Comparison of ENCODE assay signal across 9 mouse cellular contexts in the genomic region with DNA sequence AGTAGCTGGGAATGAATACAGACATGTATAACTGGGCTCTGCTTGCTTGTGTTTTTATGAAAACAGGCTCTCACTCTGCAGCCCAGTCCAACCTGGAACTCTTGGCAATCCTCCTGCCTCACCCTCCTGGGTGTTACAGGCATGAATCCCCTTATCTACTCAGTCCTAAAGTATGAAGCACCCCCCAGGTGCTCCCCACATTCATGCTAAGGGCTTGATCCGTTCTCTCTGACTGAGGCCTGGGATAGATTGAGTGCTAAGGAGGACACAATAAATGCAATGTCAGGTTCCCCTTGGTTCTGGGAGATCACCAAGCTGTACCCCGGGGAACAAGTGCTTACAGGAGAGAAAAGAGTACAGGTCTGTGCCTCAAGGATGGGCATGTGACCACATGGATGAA. TPM values are rescaled to one million over a fixed set of nuclear protein-coding genes. Genes with fewer than 3 reads are reported as not detected.
A peak's percentile ranks its signal among the peaks of the same experiment; 100 is the strongest.
DNase-seq lines count a peak whose midpoint lies in the region; ATAC-seq and TF ChIP-seq lines count a peak whose summit lies in the region.
"Had no signal": no experiment of that assay in that cellular context is flagged by ENCODE, and none has a peak within 500 bp of the region (broad histone marks: within the 10 kb centered on the region; RNA-seq: fewer than 3 reads in every experiment).

No protein-coding gene starts in this region.

- DNase-seq in heart, adult 11 months: no peak
- DNase-seq in liver, postnatal 0 days: no peak
- no peak for DNase-seq in right cerebral cortex, postnatal 36 days (ENCODE audit: low spot score in 2 of 2)
- DNase-seq: thymus, adult 2 months had no signal

- peaks cover 12 to 26% of the 10 kb centered on the region in 2 experiments for H3K4me1 ChIP-seq in heart, embryonic 14.5 days (ENCODE audit: control insufficient read depth in 2 of 2, insufficient read depth in 2 of 2, low read length in 2 of 2)
- peaks cover 52% of the 10 kb centered on the region for H3K4me1 ChIP-seq in liver, embryonic 15.5 days (replicated peaks)
- H3K4me1 ChIP-seq in liver, postnatal 0 days (ENCODE audit: insufficient read depth): peaks cover 22% of the 10 kb centered on the region
- H3K4me1 ChIP-seq in embryonic facial prominence, embryonic 12.5 days: peaks cover 24% of the 10 kb centered on the region
- peaks cover 40% of the 10 kb centered on the region for H3K4me1 ChIP-seq in midbrain, embryonic 15.5 days

- peak overlapping the region in 1 of 2 experiments; percentile 88; a peak in 1 of 4 replicates for H3K27ac ChIP-seq in heart, embryonic 14.5 days (replicated peaks in 1 of 2; ENCODE audit: control insufficient read depth in 1 of 2, insufficient read depth in 1 of 2, low read depth in 2 of 2, low read length in 2 of 2)
- H3K27ac ChIP-seq in liver, embryonic 15.5 days (replicated peaks): peak overlapping the region; percentile 99
- H3K27ac ChIP-seq in liver, postnatal 0 days (ENCODE audit: low read depth): no peak overlapping the region; the same call in 1 of the 2 replicates
- no peak overlapping the region; the same call in 1 of the 2 replicates for H3K27ac ChIP-seq in embryonic facial prominence, embryonic 12.5 days
- H3K27ac ChIP-seq in midbrain, embryonic 15.5 days: 0 out of 2 replicates have a peak overlapping the region, but pooled peaks have one; percentile 42

- no peak overlapping the region for H3K4me3 ChIP-seq in heart, embryonic 14.5 days (ENCODE audit: control insufficient read depth in 1 of 2, insufficient read depth in 1 of 2, low read depth in 1 of 2, low read length in 2 of 2)
- H3K4me3 ChIP-seq in liver, embryonic 15.5 days (replicated peaks): no peak overlapping the region
- no peak overlapping the region for H3K4me3 ChIP-seq in liver, postnatal 0 days (ENCODE audit: low read depth, low read length)
- no peak overlapping the region for H3K4me3 ChIP-seq in embryonic facial prominence, embryonic 12.5 days
- no peak overlapping the region for H3K4me3 ChIP-seq in midbrain, embryonic 15.5 days

- H3K9ac ChIP-seq in heart, embryonic 14.5 days (ENCODE audit: low read length): peak overlapping the region; percentile 61; the same call in 1 of the 2 replicates
- H3K9ac ChIP-seq in liver, embryonic 15.5 days: 0 out of 2 replicates have a peak overlapping the region, but pooled peaks have one; percentile 61
- H3K9ac ChIP-seq in liver, postnatal 0 days (replicated peaks): no peak overlapping the region
- no peak overlapping the region for H3K9ac ChIP-seq in embryonic facial prominence, embryonic 12.5 days
- H3K9ac ChIP-seq in midbrain, embryonic 15.5 days: no peak overlapping the region

- ATAC-seq in heart, embryonic 14.5 days (ENCODE audit: insufficient number of reproducible peaks, insufficient read depth, low FRiP score, low read depth): no peak
- ATAC-seq in liver, embryonic 15.5 days (ENCODE audit: insufficient read depth): no peak
- no peak for ATAC-seq in liver, postnatal 0 days
- no peak for ATAC-seq in embryonic facial prominence, embryonic 12.5 days (ENCODE audit: insufficient number of reproducible peaks, insufficient read depth, low FRiP score, low TSS enrichment)
- ATAC-seq in midbrain, embryonic 15.5 days (replicated peaks): no peak

- TF ChIP-seq EP300 in liver, postnatal 0 days (IDR thresholded peaks at IDR 0.05; ENCODE audit: low read depth): no peak

- H3K27me3 ChIP-seq in heart, embryonic 14.5 days (ENCODE audit: control insufficient read depth, insufficient read depth, low read length): no peaks in the 10 kb centered on the region
- peaks cover 50% of the 10 kb centered on the region for H3K27me3 ChIP-seq in liver, embryonic 15.5 days
- H3K27me3 ChIP-seq in liver, postnatal 0 days (ENCODE audit: insufficient read depth, low read length): peaks cover 14% of the 10 kb centered on the region
- no peaks in the 10 kb centered on the region for H3K27me3 ChIP-seq in embryonic facial prominence, embryonic 12.5 days
- H3K27me3 ChIP-seq in midbrain, embryonic 15.5 days (replicated peaks): no peaks in the 10 kb centered on the region

- WGBS in heart, embryonic 14.5 days: 62% methylated on average over 2 of the region's 2 CpGs
- 64% methylated on average over 2 of the region's 2 CpGs for WGBS in liver, embryonic 15.5 days (ENCODE audit: insufficient replicate concordance)
- WGBS in liver, postnatal 0 days (ENCODE audit: insufficient replicate concordance): 65% methylated on average over 2 of the region's 2 CpGs
- 65% methylated on average over 2 of the region's 2 CpGs for WGBS in embryonic facial prominence, embryonic 12.5 days
- WGBS in midbrain, embryonic 15.5 days: 53% methylated on average over 2 of the region's 2 CpGs

- no peak overlapping the region for H3K4me2 ChIP-seq in heart, embryonic 14.5 days (ENCODE audit: low read length)
- H3K4me2 ChIP-seq in liver, embryonic 15.5 days: peak overlapping the region; percentile 96; the same call in 1 of the 2 replicates
- no peak overlapping the region for H3K4me2 ChIP-seq in liver, postnatal 0 days (ENCODE audit: low read depth, low read length)
- peak overlapping the region; percentile 68; the same call in 1 of the 2 replicates for H3K4me2 ChIP-seq in embryonic facial prominence, embryonic 12.5 days (replicated peaks)
- H3K4me2 ChIP-seq in midbrain, embryonic 15.5 days: no peak overlapping the region

- no peaks in the 10 kb centered on the region for H3K36me3 ChIP-seq in heart, embryonic 14.5 days (ENCODE audit: control insufficient read depth, insufficient read depth, low read length)
- no peaks in the 10 kb centered on the region for H3K36me3 ChIP-seq in liver, embryonic 15.5 days (replicated peaks)
- no peaks in the 10 kb centered on the region for H3K36me3 ChIP-seq in liver, postnatal 0 days (replicated peaks; ENCODE audit: insufficient read depth, low read length)
- H3K36me3 ChIP-seq in embryonic facial prominence, embryonic 12.5 days: no peaks in the 10 kb centered on the region
- H3K36me3 ChIP-seq in midbrain, embryonic 15.5 days (replicated peaks): no peaks in the 10 kb centered on the region

- TF ChIP-seq CTCF in liver, postnatal 0 days (IDR thresholded peaks at IDR 0.05; ENCODE audit: low read depth): no peak

- no peaks in the 10 kb centered on the region for H3K9me3 ChIP-seq in heart, embryonic 14.5 days (ENCODE audit: control insufficient read depth, low read length)
- H3K9me3 ChIP-seq in liver, embryonic 15.5 days (replicated peaks): no peaks in the 10 kb centered on the region
- no peaks in the 10 kb centered on the region for H3K9me3 ChIP-seq in liver, postnatal 0 days (ENCODE audit: low read length)
- H3K9me3 ChIP-seq in embryonic facial prominence, embryonic 12.5 days: no peaks in the 10 kb centered on the region
- no peaks in the 10 kb centered on the region for H3K9me3 ChIP-seq in midbrain, embryonic 15.5 days

RNA-seq across cellular contexts. Expression of a gene that starts 10.6 kb away (rescaled TPM):
- polyA plus RNA-seq in heart, embryonic 14.5 days (2014; fragmentation: Nextera tagmentation; extraction: Ambion mirVana): 3.8 and 5.2 TPM in 2 replicates
- 4.1 and 5.9 TPM in 2 replicates for polyA plus RNA-seq in liver, embryonic 15.5 days (2015; fragmentation: Nextera tagmentation; extraction: Ambion mirVana)
- polyA plus RNA-seq in liver, postnatal 0 days (2015; fragmentation: Nextera tagmentation; extraction: Ambion mirVana): 3.7 and 4.1 TPM in 2 replicates
- 7.4 and 8.5 TPM in 2 replicates for polyA plus RNA-seq in embryonic facial prominence, embryonic 12.5 days (2016; fragmentation: Nextera tagmentation; extraction: Ambion mirVana)
- polyA plus RNA-seq in midbrain, embryonic 15.5 days (2015; fragmentation: Nextera tagmentation; extraction: Ambion mirVana): 32.0 and 35.0 TPM in 2 replicates

RNA-seq across cellular contexts. Expression of a gene that starts 11.0 kb away (rescaled TPM):
- polyA plus RNA-seq in heart, embryonic 14.5 days (2014; fragmentation: Nextera tagmentation; extraction: Ambion mirVana): 10.6 and 11.2 TPM in 2 replicates
- polyA plus RNA-seq in liver, embryonic 15.5 days (2015; fragmentation: Nextera tagmentation; extraction: Ambion mirVana): 10.3 and 12.3 TPM in 2 replicates
- polyA plus RNA-seq in liver, postnatal 0 days (2015; fragmentation: Nextera tagmentation; extraction: Ambion mirVana): 5.7 and 8.8 TPM in 2 replicates
- polyA plus RNA-seq in embryonic facial prominence, embryonic 12.5 days (2016; fragmentation: Nextera tagmentation; extraction: Ambion mirVana): 45.7 and 49.2 TPM in 2 replicates
- 21.6 and 30.1 TPM in 2 replicates for polyA plus RNA-seq in midbrain, embryonic 15.5 days (2015; fragmentation: Nextera tagmentation; extraction: Ambion mirVana)

RNA-seq across cellular contexts. Expression of a gene that starts 24.2 kb away (rescaled TPM):
- 9.9 and 11.7 TPM in 2 replicates for polyA plus RNA-seq in heart, embryonic 14.5 days (2014; fragmentation: Nextera tagmentation; extraction: Ambion mirVana)
- polyA plus RNA-seq in liver, embryonic 15.5 days (2015; fragmentation: Nextera tagmentation; extraction: Ambion mirVana): 4.4 and 5.4 TPM in 2 replicates
- 7.5 and 8.4 TPM in 2 replicates for polyA plus RNA-seq in liver, postnatal 0 days (2015; fragmentation: Nextera tagmentation; extraction: Ambion mirVana)
- 22.8 and 24.8 TPM in 2 replicates for polyA plus RNA-seq in embryonic facial prominence, embryonic 12.5 days (2016; fragmentation: Nextera tagmentation; extraction: Ambion mirVana)
- 47.9 and 51.8 TPM in 2 replicates for polyA plus RNA-seq in midbrain, embryonic 15.5 days (2015; fragmentation: Nextera tagmentation; extraction: Ambion mirVana)

RNA-seq across cellular contexts. Expression of a gene that starts 38.3 kb away (rescaled TPM):
- 3.3 and 3.7 TPM in 2 replicates for polyA plus RNA-seq in heart, embryonic 14.5 days (2014; fragmentation: Nextera tagmentation; extraction: Ambion mirVana)
- 3.5 and 3.6 TPM in 2 replicates for polyA plus RNA-seq in liver, embryonic 15.5 days (2015; fragmentation: Nextera tagmentation; extraction: Ambion mirVana)
- polyA plus RNA-seq in liver, postnatal 0 days (2015; fragmentation: Nextera tagmentation; extraction: Ambion mirVana): 5.5 and 6.9 TPM in 2 replicates
- 0.87 and 1.1 TPM in 2 replicates for polyA plus RNA-seq in embryonic facial prominence, embryonic 12.5 days (2016; fragmentation: Nextera tagmentation; extraction: Ambion mirVana)
- polyA plus RNA-seq in midbrain, embryonic 15.5 days (2015; fragmentation: Nextera tagmentation; extraction: Ambion mirVana): 1.5 and 2.9 TPM in 2 replicates

RNA-seq across cellular contexts. Expression of a gene that starts 53.7 kb away (rescaled TPM):
- 0.80 and 0.94 TPM in 2 replicates for polyA plus RNA-seq in heart, embryonic 14.5 days (2014; fragmentation: Nextera tagmentation; extraction: Ambion mirVana)
- polyA plus RNA-seq in liver, embryonic 15.5 days (2015; fragmentation: Nextera tagmentation; extraction: Ambion mirVana): 0.89 and 1.0 TPM in 2 replicates
- polyA plus RNA-seq in liver, postnatal 0 days (2015; fragmentation: Nextera tagmentation; extraction: Ambion mirVana): 0.92 and 1.2 TPM in 2 replicates
- 0.09 TPM in 1 of 2 replicates, not detected in the other for polyA plus RNA-seq in embryonic facial prominence, embryonic 12.5 days (2016; fragmentation: Nextera tagmentation; extraction: Ambion mirVana)
- 0.14 TPM in 1 of 2 replicates, not detected in the other for polyA plus RNA-seq in midbrain, embryonic 15.5 days (2015; fragmentation: Nextera tagmentation; extraction: Ambion mirVana)
- polyA plus RNA-seq: neural tube, embryonic 11.5 days had no signal

Comparison
In these comparisons a context has a peak if more than half of its experiments do, and no peak if none do; other contexts are left out.
1. H3K27ac ChIP-seq: peak in liver, embryonic 15.5 days (single experiment) and midbrain, embryonic 15.5 days (single experiment); none in liver, postnatal 0 days (single experiment) and embryonic facial prominence, embryonic 12.5 days (single experiment).
2. H3K4me2 ChIP-seq: peak in liver, embryonic 15.5 days (single experiment) and embryonic facial prominence, embryonic 12.5 days (single experiment); none in heart, embryonic 14.5 days (single experiment), liver, postnatal 0 days (single experiment) and midbrain, embryonic 15.5 days (single experiment).
3. H3K9ac ChIP-seq: peak in heart, embryonic 14.5 days (single experiment) and liver, embryonic 15.5 days (single experiment); none in liver, postnatal 0 days (single experiment), embryonic facial prominence, embryonic 12.5 days (single experiment) and midbrain, embryonic 15.5 days (single experiment).